Mouse (Mus musculus) heart, adult 9 months (tissue): ENCODE results near the gene Shpk.

Experiments
- DNase-seq, 2 experiments: peaks; one replicate each; pipeline ENCODE4 v3.0.0; 2022; ENCODE audit warnings: low spot score in 2 of 2

Gene Shpk

DNA sequence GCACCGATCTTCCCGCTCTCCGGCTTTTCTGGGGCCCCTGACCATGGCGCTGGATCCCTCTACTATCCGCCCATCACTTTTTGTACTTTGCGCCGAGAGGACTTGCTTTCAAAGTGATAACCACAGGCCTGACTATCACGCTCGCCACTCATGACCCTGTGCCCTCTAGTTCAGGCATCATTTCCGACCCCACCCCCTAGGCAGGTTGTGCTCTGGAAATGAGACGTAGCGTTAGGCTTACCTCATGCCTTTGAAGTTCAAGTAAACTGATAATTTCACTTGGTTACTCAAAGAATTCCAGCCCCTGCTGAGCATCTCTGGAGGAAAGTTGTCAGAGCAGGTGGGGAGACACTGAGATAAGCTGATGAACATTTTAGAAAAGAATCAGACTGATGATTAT is 619 bp downstream of the Shpk start:
- peak in 1 of 2 experiments; percentile 28 for DNase-seq

DNA sequence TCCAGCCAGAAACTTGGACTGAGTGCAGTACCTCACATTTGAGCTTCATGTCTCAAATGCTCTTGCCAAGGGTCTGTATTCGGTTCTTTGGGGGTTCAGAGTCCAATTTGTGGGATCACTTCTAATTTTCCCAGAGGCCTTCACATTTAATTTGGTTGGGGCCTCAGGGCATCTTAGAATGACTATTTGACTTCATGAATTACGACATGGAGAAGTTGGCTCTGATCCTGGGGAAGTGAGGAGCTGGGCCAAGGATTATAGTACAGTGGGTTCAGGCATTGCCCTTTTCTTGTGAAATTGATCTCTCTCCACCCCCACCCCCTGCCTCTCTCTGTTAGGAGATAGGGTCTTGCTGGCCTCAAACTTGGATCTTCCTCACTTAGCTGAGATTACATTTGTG is 1.8 kb downstream of the Shpk start:
- DNase-seq: no peak

DNA sequence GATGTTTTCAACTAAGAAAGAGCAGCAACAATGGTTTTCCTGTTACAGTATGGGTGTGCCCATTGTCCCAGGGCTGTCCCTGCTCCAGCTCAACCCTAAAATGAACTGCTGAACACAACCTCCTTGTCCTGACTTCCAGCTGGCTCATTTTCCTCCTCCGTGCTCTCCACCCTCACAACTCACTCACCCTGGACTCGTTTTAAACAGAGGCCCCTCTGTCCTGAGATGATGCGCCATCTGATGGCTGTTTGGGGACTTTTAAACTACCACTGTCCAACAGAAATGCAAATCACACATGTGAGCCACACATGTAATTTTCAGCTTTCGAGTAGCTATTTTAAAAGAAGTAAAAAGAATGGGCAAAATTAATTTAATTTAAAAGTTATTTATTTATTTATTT is 2.3 kb downstream of the Shpk start:
- DNase-seq: peak; percentile 21 to 44

DNA sequence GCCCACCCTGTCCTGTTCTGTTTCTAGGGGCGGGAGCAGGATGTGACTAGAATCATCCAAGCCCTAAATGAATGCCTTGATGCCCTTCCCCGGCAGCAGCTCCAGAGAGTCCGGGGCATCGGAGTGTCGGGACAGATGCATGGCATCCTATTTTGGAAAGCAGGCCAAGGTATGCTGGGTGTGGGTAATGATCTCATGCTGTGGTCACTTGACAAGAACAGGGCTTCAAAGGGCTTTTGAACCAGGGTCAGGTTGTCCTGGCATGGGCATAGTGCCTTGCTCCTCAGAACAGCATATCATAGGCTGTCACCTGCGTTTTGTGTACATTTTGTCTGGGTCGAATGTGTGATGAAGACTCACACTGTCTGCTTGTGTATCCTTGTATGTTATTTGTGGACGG is 4.6 kb downstream of the Shpk start:
- peak in 1 of 2 experiments; percentile 7 for DNase-seq

DNA sequence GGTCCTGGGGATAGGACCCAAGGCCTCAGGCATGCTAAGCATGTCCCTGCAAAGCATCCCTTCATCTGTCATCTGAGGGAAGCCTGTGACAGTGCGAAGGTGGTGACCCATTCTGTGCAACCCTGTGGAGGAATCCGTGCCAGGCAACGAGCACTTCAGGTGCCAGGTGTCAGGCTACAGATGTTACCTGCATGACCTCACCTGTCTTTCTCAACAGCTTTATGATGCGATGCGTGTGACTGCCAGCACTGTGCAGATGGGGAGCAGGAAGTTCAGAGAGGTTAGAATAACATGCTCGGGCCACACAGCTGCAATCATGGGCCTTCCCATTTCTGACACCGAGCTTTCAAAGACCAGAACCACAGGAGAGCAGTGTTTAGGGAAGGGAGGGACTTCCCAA is 5.9 kb downstream of the Shpk start:
- no peak for DNase-seq

DNA sequence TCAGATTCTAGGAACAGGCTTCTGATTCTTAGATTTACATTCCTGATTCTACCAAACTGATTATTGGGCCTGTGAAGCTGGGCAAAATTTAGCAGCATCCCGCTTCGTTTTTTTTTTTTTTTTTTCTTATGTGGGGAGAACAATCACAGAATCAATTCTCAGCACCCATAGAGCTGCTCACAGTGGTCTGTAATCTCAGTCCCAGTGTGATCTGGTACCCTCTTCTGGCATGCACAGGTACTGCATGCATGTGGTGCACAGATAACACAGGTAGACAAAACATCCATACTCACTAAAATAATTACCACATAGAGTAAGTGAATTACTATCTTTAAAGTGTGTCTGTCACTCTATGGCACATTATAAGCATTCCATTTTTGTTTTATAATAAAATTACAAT is 8.4 kb downstream of the Shpk start:
- DNase-seq: no peak

DNA sequence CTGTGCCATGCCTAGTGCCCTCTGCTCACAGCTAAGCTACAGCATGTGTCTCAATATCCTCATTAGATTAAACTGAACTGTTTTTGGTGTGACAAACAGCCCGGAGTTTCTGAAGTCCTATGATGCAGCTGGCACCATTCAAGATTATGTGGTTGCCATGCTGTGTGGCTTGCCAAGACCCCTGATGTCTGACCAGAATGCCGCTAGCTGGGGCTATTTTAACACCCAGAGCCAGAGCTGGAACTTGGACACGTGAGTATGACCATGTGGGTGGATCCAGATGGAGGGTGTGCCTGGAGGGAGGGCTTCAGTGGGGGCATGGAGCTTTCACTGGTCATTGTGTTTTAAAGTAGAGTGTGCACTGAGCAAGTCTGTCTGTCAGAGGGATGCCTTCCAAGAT is 14.7 kb downstream of the Shpk start:
- DNase-seq: no peak

DNA sequence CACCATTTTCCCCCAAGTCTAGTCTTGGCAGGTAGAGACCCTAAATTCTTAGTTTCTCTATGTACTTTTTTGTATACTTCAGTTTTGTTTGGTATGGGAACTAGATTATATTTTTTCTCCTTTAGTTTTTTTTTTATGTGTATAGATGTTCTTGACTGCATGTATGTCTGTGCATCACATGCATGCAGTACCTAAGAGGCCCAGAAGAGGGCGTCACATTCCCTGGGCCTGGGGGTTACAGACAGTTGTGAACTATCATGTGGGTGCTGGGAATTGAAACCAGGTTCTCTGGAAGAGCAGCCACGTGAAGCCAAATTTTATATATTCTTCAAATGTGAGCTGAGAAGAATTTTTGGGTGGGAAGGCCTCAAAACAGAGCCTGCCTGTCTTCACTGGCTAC is 20.4 kb downstream of the Shpk start:
- DNase-seq: no peak

DNA sequence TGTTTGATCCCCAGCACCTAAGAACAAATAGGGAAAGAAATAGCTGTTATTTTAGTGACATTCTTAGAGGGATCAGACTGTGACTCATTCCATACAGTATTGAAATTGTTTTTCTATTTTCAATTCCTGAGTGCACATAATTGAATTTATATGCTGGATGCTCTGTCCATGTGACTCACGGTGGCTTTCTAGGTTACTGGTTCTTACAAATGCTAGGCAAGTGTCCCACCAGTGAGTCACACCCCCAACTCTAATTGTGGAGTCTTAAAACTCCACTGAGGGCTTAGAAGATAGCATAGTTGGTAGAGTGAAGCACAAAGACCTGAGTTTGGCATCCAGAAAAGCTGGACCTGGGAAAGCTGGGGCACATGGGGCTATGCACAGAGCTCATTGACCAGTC is 21.4 kb downstream of the Shpk start:
- no peak for DNase-seq

DNA sequence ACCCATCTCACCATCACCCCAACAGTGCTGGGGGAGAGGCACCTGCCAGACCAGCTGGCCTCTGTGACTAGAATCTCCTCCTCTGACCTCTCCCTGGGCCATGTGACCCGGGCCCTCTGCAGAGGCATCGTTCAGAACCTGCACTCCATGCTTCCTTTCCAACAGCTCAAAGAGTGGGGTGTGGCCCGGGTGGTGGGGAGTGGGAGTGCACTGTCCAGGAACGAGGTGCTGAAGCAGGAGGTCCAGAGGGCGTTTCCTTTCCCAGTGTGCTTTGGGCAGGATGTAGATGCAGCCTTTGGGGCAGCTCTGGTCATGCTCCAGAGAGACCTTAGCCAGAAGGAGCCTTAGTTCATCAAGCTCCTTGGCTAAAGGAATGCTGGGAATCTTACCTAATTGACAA is 23.6 kb downstream of the Shpk start:
- DNase-seq: no peak

DNA sequence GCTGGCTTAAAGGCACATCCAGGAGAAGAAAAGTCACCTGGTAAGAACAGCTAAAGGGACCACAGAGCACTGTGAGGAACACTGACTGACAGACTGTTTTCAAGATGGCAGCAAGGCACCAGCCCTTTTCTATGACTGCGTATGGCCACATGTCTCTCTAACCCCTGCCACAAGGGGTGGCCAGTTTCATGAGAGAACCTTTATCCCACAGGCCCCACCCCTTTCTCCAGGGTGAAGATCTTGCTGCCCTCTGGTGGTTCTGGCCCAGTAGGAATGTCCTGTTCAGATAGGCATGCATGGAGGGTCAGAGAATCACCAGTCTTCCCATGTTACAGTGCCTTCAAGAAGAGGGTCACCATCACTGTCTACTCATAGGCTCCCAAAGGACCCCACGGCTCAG is 24.7 kb downstream of the Shpk start:
- DNase-seq: peak in 1 of 2 experiments; percentile 13

DNA sequence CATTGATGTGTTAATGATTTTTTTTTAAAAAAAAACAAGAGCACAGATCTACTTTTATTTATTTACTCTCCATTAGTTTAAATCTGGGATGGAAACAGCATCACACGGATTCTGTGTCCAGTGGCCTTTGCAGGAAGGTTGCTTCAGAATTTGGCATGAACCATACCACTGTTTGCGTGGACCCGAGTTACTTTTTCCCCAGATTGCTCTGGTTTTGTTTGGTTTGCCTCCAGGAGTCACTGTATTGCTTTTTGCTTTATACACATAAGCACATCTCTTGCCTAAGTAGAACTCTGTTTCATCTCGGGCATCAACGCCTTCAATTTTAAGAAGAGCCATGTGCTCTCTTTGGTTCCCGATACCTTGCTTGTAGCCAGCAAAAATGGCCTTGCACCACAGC is 26.6 kb downstream of the Shpk start:
- DNase-seq: no peak

DNA sequence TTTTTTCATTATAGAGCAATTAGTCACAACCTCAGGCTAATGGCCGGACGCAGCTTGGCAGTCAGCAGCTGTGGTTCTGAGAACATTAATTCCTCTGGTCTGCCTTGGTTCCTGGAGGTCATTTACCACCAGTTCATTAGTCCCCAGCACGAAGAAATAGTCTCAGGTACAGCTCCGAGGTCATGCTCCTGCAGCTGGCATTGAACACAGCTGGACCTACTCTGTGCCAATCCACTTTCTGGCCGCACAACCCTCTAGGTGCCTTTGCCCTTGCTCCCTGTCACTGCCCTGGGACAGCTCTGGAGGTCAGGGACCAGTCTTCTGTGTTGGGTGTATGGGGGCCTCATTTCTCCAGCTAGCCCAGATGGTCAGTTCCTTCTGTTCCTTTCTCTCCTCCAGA is 29.6 kb downstream of the Shpk start:
- DNase-seq: no peak

DNA sequence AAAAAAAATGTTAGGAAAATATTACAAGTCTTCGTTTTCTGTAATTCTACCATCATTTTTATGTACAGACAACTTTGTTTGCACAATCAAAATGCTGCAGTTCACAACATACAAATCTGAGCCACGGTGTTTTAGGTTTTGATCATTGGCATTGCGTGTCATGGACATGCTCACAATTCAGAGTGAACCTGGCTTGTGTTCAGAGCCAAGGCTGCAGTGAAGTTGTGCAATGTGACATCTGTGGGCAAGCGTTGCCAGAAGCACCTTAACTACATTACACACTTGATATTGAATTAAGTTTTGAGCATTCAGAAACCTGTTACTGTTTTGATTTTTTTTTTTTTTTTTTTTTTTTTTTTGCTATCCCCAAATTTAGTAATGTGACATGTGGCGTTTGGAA is 30.8 kb downstream of the Shpk start:
- no peak for DNase-seq

DNA sequence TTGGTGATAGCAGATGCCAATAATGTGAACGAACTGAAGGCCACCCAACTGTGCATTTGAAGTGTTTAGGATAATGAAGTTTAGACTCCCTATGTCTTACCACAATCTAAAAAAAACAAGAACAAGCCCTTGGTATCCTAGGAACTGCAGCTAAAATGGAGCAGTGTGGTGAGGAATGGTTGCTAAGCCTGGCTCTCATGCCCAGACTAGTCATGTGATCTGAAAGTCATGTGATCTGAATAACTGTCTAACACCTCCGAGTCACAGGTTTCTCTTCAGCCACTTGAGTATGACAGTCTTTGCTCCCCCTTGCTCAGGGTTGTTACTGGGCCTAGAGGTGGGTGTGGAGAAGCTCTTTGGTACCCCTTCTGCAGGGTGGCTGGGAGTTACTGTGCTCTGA is 33.3 kb downstream of the Shpk start:
- no peak for DNase-seq

DNA sequence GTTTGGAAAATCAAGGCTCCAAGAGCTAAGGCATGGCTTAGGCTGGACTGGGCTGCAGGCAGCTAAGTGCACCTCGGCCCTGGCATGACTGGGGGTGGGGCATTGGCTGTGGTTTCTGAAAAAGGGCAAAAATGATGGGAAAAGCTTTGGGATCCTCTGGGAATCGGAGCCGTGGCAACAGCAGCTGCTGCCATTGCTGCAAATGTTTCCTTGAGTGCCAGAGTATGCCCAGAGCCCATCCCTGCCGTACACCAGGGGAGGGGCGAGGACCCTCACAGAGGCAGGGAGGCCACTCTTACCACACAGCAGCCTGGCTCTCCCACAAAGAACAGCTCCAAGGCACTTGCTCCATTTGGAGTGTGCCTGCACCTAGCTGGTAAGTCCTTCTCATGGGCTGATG is 34.7 kb downstream of the Shpk start, which contains the start of gene Trpv1:
TSS of gene Trpv1 (plus strand) at position 301 of the 400 bp plus-strand sequence.
- no peak for DNase-seq

DNA sequence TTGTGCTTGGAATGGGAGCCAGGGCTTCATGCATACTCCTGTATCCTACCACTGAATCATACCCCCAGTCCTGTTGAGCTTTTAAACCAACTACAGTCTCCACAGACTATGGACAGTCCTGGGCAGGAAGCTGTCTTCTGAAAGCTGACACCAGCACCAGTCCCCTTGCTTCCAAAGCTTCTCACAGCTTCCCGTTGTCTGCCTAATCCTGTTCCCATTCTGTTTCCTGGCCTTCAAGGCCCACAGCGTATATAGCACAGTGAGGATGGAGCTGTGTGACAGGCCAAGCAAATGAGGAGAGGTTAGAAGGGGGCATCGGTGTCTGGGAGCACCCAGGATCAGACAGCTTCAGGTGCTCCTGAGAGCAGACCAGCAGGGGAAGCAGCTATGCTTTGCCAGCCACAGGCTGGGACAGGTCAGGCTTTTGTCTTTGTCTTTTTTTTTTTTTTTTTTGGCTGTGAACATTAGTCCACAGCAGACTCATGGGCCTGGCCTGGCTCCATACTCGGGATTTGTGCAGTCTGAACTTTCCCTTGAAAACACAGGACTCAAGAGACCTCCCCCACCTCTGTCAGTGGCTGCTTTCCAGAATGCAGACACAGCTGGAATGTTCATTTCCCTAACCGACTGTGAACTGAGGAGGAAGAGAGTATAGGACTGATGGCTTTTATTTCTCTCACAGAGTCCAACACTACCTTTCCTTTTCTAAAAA is 36.9 kb downstream of the Shpk start:
- DNase-seq: peak; percentile 85 to 86

DNA sequence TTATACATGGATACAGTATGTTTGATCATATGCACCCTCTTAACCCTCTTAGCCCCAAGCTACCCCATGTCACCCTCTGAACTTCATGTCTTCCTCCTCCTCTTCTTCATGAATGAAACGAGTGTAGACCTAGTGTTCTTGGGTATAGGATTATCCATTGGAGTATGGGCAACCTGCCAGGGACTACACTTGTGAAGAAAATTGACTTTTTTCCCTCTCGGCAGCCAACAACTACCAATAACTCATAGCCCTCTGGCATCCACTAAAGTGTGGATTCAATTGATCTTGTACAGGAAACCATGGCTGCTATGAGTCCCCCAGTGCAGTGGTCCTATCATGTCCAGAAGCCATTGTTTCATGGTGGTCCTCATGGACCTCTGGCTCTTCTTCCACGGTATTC is 37.5 kb downstream of the Shpk start:
- no peak for DNase-seq

DNA sequence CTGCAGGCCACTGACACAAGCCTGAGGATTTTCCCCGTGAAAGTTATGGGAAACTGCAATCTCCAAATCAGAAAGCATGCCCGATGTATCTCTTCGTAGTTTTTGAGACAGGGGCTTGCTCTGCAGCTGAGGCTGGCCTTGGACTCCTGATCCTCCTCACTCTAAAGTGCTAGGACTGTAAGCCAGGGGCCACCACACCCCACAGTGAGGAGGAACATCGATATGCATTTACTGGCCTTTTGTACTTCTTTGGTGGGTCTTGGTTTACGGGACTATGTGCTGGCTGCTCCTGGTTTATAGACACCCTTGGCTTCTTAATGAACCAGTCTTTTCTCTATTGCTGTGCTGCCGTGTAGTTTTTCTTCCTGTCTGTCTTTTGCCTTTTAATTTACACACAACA is 42.9 kb downstream of the Shpk start:
- no peak for DNase-seq

DNA sequence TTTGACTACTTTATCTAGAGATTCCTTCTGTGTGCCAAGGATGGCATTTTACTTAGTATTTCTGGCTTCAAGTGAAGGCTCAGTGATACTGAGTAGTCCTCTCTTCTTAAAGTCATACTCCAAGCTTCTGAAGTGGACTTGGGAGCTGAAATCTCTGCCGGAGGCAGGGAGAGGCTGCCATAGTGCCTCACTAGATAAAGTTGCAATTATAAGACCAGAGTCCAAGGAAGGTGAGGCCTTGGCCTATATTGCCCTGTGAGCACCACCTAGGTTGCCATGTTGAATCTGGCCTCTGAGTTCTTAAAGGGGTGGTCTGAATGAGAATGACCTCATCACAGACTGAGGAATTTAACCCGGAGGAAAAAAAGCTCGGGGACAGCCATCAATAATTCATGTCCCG is 43.5 kb downstream of the Shpk start:
- DNase-seq: no peak

DNA sequence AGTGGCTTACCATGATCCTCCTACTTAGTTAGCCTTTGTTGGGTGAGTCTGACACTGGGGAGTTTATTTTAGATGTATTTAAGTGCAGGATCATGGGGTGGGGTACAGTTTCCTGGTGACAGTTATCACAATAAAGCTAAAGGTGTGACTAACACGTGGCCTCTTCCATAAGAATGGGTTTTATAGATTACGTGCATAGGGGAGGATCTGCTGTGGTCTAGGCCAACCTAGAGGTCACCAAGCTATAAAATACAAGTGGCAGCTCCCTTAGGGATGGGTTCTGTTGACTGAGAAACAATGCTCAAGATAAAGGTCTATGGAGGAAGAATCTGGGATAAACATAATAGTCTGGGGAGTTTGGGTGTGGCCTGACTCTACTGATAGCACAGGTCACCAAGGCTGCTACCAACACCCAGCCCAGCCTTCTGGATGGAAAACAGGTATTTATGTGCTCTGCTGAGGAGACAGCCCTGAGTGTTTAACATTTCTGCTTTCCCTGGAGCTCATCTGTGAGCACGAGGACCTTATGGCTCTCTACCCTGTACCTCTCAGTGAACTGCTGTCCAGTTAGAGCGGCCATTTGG is 58.2 kb downstream of the Shpk start:
- DNase-seq: no peak

DNA sequence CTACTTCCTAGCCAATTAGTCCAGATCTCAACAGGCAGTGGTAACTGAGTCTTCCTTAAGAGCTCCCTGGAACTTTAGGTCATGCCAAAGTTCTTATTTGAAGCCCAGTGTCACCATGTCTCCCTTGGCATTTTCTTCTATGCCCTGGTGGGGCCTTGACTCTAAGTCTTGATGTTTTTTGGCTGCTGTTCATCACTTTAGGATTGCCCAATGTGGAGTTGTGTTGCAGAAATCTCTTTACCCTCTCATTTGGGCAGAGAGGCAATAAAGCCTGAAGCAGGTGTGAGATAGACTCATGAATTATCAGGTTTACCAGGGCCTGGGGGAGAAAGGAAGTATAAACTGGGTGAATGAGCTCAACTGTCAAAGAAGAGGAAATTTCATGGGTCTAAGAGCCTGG is 59.4 kb downstream of the Shpk start:
- DNase-seq: no peak

DNA sequence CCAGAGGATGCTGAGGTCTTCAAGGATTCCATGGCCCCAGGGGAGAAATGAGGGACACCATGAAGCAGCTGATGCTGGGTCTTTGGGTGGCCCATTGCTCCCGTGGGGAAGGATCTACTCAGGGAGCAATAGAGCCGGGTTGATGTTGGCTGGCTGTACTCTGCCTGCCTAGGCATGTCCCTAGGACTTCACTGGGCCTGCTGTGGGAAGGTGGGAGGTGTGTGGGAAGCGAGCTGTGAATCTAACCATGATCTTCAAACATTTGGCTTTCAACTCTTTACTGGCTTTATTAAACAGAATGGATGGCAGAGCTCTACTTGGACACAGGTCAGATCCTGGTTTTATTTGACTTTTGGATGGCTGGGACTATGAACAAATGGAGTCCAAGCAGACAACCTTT is 61.2 kb downstream of the Shpk start:
- no peak for DNase-seq

DNA sequence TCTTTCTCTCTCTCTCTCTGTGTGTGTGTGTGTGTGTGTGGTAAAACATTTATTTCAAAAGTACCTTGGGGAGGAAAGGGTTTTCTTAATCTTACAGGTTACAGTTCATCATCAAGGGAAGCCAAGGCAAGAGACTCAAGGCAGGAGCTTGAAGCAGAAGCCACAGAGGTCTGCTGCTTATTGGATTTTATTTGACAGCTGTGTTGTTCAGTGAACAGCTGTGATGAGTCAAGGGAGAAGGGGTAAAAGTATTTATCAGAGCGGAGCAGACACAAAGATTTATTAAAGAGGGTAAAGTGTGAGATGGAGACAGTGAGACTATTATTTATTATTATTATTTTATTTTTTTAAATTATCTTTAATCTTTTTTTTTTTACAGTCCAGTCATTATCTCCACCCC is 62.1 kb downstream of the Shpk start:
- no peak for DNase-seq
